Mouse (Mus musculus) neural tube, embryonic 11.5 days (tissue): ENCODE measurements around the gene Xrcc6. TPM values are rescaled to one million over a fixed set of nuclear protein-coding genes. Genes with fewer than 3 reads are reported as not detected.
A peak's percentile ranks its signal among the peaks of the same experiment; 100 is the strongest.

ENCODE experiments used
- ATAC-seq: fragments of 200-750 bp; cut with Nextera tagmentation; 2 replicates; pipeline ENCODE4 v1.8.0; 2017; ENCODE audit warnings: moderate number of reproducible peaks, mild to moderate bottlenecking, moderate TSS enrichment, moderate library complexity; ENCODE audit not compliant: insufficient read depth, low FRiP score, low TSS enrichment
- DNase-seq: peaks from one replicate; pipeline ENCODE4 v3.0.0-alpha.2; 2015; ENCODE audit warnings: low spot score
- H3K27ac ChIP-seq: fragments of 300-500 bp; sonication (generic); 2 replicates; pipeline ENCODE4 v1.5.1; 2014; ENCODE audit warnings: low read depth, mild to moderate bottlenecking, low read length
- H3K27me3 ChIP-seq: fragments of 300-500 bp; sonication (generic); 2 replicates; pipeline ENCODE4 v1.6.1; 2014; ENCODE audit warnings: mild to moderate bottlenecking, low read length, mixed read lengths; ENCODE audit not compliant: control insufficient read depth, insufficient read depth
- H3K36me3 ChIP-seq: fragments of 300-500 bp; sonication (generic); 2 replicates; pipeline ENCODE4 v1.6.1; 2014; ENCODE audit warnings: mild to moderate bottlenecking, low read length, moderate library complexity, mixed read lengths; ENCODE audit not compliant: control insufficient read depth, insufficient read depth
- H3K4me1 ChIP-seq: fragments of 300-500 bp; sonication (generic); 2 replicates; pipeline ENCODE4 v1.6.1; 2014; ENCODE audit warnings: low read length, mixed read lengths; ENCODE audit not compliant: control insufficient read depth, insufficient read depth
- H3K4me2 ChIP-seq: fragments of 300-500 bp; sonication (generic); 2 replicates; pipeline ENCODE4 v1.6.1; 2014; ENCODE audit warnings: low read depth, mild to moderate bottlenecking, moderate library complexity
- H3K4me3 ChIP-seq: fragments of 300-500 bp; sonication (generic); 2 replicates; pipeline ENCODE4 v1.5.1; 2014; ENCODE audit warnings: low read depth, low read length
- H3K9ac ChIP-seq: fragments of 300-500 bp; sonication (generic); 2 replicates; pipeline ENCODE4 v1.6.1; 2014; ENCODE audit warnings: mild to moderate bottlenecking, low read length
- H3K9me3 ChIP-seq: fragments of 300-500 bp; sonication (generic); 2 replicates; pipeline ENCODE4 v1.6.1; 2016; ENCODE audit warnings: low read length; ENCODE audit not compliant: control insufficient read depth
- WGBS: fragments of 180-500 bp; shearing (Covaris S2); extraction: QIAGEN DNeasy Blood & Tissue Kit; methylation state at CpG from one replicate; pipeline ENCODE4 v1.1.7; 2014; 5-methylcytosine and 5-hydroxymethylcytosine counted together
- polyA plus RNA-seq: library from polyadenylated mRNA; unstranded; fragments of >200 nt; fragmentation: Nextera tagmentation; extraction: Ambion mirVana; gene quantifications from 2 replicates; pipeline ENCODE4 v1.2.1, GENCODE M21; 2014

Gene Xrcc6
- polyA plus RNA-seq, 1 experiment from 2014 or later: 73.8 TPM

DNA sequence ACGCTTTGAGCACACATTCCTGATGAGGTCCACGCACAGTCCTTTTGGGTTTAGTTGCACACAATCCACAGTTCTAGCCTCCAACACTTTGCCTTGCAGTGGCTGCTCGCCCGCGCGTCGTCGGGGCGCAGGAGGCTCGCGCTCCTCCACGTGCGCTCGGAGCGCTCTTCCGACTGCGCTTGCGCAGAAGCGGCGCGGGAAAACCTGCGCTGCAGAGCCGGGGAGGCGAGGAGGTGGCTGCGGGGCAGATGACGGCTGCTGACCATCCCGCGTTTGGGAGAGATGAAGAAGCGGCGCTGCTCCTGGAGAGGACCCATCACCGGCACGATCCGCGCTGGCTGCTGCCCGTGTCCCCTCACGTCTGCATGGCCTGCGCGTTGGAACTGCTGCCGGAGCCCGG lies 82.3 kb downstream of the Xrcc6 start, which contains the start of gene Mei1:
Gene Mei1 (plus strand): TSS at position 99 of the 400 bp plus-strand sequence.
- Histone ChIP-seq H3K4me2 (no peak within 1 kb of the TSS), H3K4me1 (no peaks in the 10 kb centered on the region), H3K27me3 (peaks cover 14% of the 10 kb centered on the region), H3K4me3 (no peak within 1 kb of the TSS), H3K27ac (no peak within 1 kb of the TSS), H3K36me3 (no peaks in the 10 kb centered on the region), H3K9me3 (no peaks in the 10 kb centered on the region), H3K9ac (no peak within 1 kb of the TSS)
- ATAC-seq (no peak), DNase-seq (peak; percentile 31)
- 24% methylated on average over 40 of the region's 40 CpGs for WGBS

GRCm38 (mm10) chr15:82071816-82072469 lies 84.3 kb downstream of the Xrcc6 start:
- Histone ChIP-seq H3K4me2 (no peak overlapping the region), H3K4me3 (no peak overlapping the region), H3K27me3 (peaks cover 14% of the 10 kb centered on the region), H3K36me3 (no peaks in the 10 kb centered on the region), H3K4me1 (no peaks in the 10 kb centered on the region), H3K9me3 (no peaks in the 10 kb centered on the region), H3K27ac (no peak overlapping the region), H3K9ac (no peak overlapping the region)
- WGBS: 92% methylated on average over 26 of the region's 26 CpGs
- DNase-seq (no peak), ATAC-seq (no peak)

- H3K4me3 ChIP-seq: no peak overlapping the region
- H3K27ac ChIP-seq: no peak overlapping the region
- 86% methylated on average over 7 of the region's 7 CpGs for WGBS
- no peak for DNase-seq
- no peak overlapping the region for H3K9ac ChIP-seq
- H3K27me3 ChIP-seq: peaks cover 14% of the 10 kb centered on the region
- H3K4me1 ChIP-seq: no peaks in the 10 kb centered on the region
- no peaks in the 10 kb centered on the region for H3K36me3 ChIP-seq
- H3K9me3 ChIP-seq: no peaks in the 10 kb centered on the region
- H3K4me2 ChIP-seq: no peak overlapping the region
- ATAC-seq: no peak
Measured at GRCm38 (mm10) chr15:82073490-82073889, 85.9 kb downstream of the Xrcc6 start.

GRCm38 (mm10) chr15:82079883-82080282 lies 92.2 kb downstream of the Xrcc6 start:
- H3K9ac ChIP-seq: no peak overlapping the region
- H3K27me3 ChIP-seq: no peaks in the 10 kb centered on the region
- WGBS: 57% methylated on average over 10 of the region's 10 CpGs
- no peak overlapping the region for H3K27ac ChIP-seq
- H3K4me2 ChIP-seq: no peak overlapping the region
- H3K4me3 ChIP-seq: no peak overlapping the region
- no peaks in the 10 kb centered on the region for H3K36me3 ChIP-seq
- no peaks in the 10 kb centered on the region for H3K9me3 ChIP-seq
- no peaks in the 10 kb centered on the region for H3K4me1 ChIP-seq
- DNase-seq (no peak), ATAC-seq (no peak)

- Histone ChIP-seq H3K4me2 (no peak overlapping the region), H3K9ac (no peak overlapping the region), H3K27me3 (no peaks in the 10 kb centered on the region), H3K27ac (no peak overlapping the region), H3K36me3 (no peaks in the 10 kb centered on the region), H3K4me3 (no peak overlapping the region), H3K4me1 (no peaks in the 10 kb centered on the region), H3K9me3 (no peaks in the 10 kb centered on the region)
- DNase-seq (peak; percentile 54), ATAC-seq (no peak; the same call in 1 of the 2 replicates)
- WGBS: 32% methylated on average over 7 of the region's 7 CpGs
Measured at GRCm38 (mm10) chr15:82081161-82081560, 93.5 kb downstream of the Xrcc6 start.

DNA sequence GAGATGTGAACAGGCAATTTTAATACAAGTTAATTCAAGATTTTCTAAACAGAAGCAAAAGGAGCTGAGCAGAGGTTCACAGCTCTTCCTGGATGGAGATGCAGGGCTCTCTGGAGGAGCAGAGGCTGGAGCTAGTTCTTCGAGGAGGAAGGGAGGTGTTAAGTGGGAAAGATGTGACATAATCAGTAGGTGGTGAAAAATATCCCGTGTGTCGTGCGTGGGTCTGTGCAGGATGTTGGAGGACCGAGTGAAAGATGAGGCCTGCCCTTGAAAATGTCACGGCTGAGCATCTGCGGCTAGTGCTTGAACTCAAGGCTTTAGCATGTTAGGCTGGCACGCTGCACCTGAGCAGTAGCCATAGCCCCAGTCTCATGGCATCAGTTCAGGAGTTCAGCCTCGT lies 98.0 kb downstream of the Xrcc6 start:
- Histone ChIP-seq H3K4me3 (no peak overlapping the region), H3K9me3 (no peaks in the 10 kb centered on the region), H3K4me1 (no peaks in the 10 kb centered on the region), H3K9ac (no peak overlapping the region), H3K36me3 (no peaks in the 10 kb centered on the region), H3K27me3 (no peaks in the 10 kb centered on the region), H3K4me2 (no peak overlapping the region), H3K27ac (no peak overlapping the region)
- DNase-seq: no peak
- WGBS: 89% methylated on average over 9 of the region's 9 CpGs
- ATAC-seq: no peak

DNA sequence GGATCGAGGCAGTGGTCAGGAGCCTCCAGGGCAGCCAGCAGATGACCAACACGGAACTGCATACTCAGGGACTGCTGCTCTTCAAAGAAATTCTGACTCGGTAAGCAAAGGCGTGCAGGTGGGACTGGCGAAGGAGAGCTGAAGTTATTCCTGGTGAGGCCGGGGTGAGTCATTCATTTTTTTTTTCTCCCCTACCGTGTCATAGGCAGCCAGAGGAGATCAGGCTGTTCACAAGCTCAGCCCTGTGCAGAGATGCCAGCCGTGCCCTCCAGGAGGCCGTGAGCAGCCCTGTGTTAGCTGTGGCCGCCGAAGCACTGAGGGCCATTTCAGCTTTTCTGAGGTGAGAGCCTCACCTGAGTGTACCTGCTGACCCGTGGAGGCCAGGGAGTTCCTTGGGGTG lies 98.5 kb downstream of the Xrcc6 start:
- DNase-seq (no peak), ATAC-seq (no peak)
- Histone ChIP-seq H3K4me3 (no peak overlapping the region), H3K27ac (no peak overlapping the region), H3K9me3 (no peaks in the 10 kb centered on the region), H3K36me3 (no peaks in the 10 kb centered on the region), H3K27me3 (no peaks in the 10 kb centered on the region), H3K4me2 (no peak overlapping the region), H3K9ac (no peak overlapping the region), H3K4me1 (no peaks in the 10 kb centered on the region)
- WGBS: 80% methylated on average over 12 of the region's 12 CpGs

DNA sequence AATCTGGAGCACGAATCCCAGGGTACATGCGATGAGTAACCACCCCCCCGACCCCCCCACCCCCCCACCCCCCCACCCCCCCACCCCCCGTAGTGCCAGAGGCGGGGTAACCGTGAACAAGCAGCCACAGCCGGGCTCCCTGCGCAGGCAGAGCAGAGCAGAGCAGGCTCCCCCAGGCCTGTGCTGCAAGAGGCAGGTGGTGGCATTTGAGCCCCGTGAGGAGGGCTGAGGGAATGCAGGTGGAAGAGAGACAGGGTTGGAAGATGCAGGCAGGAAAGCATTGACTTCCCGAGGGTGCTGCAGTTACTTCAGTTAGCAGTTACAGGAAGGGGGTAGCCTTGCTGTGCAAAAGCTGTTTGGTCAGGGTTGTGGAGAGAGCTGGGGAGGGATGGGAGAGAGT lies 99.6 kb downstream of the Xrcc6 start:
- H3K27me3 ChIP-seq: no peaks in the 10 kb centered on the region
- H3K9ac ChIP-seq: no peak overlapping the region
- no peaks in the 10 kb centered on the region for H3K9me3 ChIP-seq
- ATAC-seq (no peak), DNase-seq (no peak)
- H3K27ac ChIP-seq: no peak overlapping the region
- WGBS: 19% methylated on average over 5 of the region's 10 CpGs
- H3K4me1 ChIP-seq: no peaks in the 10 kb centered on the region
- no peaks in the 10 kb centered on the region for H3K36me3 ChIP-seq
- H3K4me2 ChIP-seq: no peak overlapping the region
- H3K4me3 ChIP-seq: no peak overlapping the region
